Mouse (Mus musculus) bone marrow, adult 2 months (tissue): Measurements from ENCODE around the gene Rtn3.

Source experiments
- CTCF ChIP-seq: fragments of 200-500 bp; IDR thresholded peaks from 2 replicates; pipeline ENCODE4 v1.5.1; 2011; ENCODE audit warnings: low read length, control low read depth; ENCODE audit not compliant: control insufficient read depth, insufficient read depth
- POLR2A ChIP-seq: fragments of 200-500 bp; IDR thresholded peaks from 2 replicates; pipeline ENCODE4 v1.6.1; 2011; ENCODE audit warnings: low read depth, mild to moderate bottlenecking, control low read depth, low read length, borderline replicate concordance; ENCODE audit not compliant: control insufficient read depth

GRCm38 (mm10) chr19:7467915-7468314, 15.2 kb downstream of the Rtn3 start:
- no peak for TF ChIP-seq POLR2A
- TF ChIP-seq CTCF = no peak
